Mouse (Mus musculus) bone marrow, adult 2 months (tissue): ENCODE measurements around the gene Trim71.

Source experiments
- CTCF ChIP-seq: fragments of 200-500 bp; IDR thresholded peaks from 2 replicates; pipeline ENCODE4 v1.5.1; 2011; ENCODE audit warnings: low read length, control low read depth; ENCODE audit not compliant: control insufficient read depth, insufficient read depth
- POLR2A ChIP-seq: fragments of 200-500 bp; IDR thresholded peaks from 2 replicates; pipeline ENCODE4 v1.6.1; 2011; ENCODE audit warnings: low read depth, mild to moderate bottlenecking, control low read depth, low read length, borderline replicate concordance; ENCODE audit not compliant: control insufficient read depth

DNA sequence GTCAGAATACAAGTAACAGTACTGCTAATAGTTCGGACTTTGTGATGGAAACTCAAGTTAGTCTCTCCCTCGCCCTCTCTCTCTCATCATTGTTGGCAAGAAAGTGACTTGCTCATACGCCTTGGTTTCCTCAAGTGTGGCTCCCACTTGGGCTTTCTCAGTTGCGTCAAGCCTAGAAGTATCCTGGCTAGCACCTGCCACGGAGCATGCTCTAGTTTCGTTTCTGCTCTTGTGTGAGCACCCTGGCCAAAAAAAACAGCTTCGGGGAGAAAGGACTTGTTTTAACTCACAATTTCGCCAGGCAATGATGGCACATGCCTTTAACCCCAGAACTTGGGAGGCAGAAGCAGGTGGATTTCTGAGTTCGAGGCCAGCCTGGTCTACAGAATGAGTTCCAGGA lies 87.2 kb downstream of the Trim71 start:
- no peak for TF ChIP-seq CTCF
- no peak for TF ChIP-seq POLR2A
